In genomic region chr2:146502578-146503311, GRCm38 (mm10) we compare ENCODE assay signal across 8 mouse cellular contexts. TPM values are rescaled to one million over a fixed set of nuclear protein-coding genes. Genes with fewer than 3 reads are reported as not detected.
DNase-seq lines count a peak whose midpoint lies in the region; ATAC-seq and TF ChIP-seq lines count a peak whose summit lies in the region.

No protein-coding gene starts in this region.

- no peaks in the 10 kb centered on the region for H3K36me3 ChIP-seq in hindbrain, embryonic 16.5 days (ENCODE audit: control insufficient read depth, insufficient read depth, low read length)
- peaks cover 7% of the 10 kb centered on the region; the same call in 1 of the 2 replicates for H3K36me3 ChIP-seq in hindbrain, embryonic 10.5 days
- no peaks in the 10 kb centered on the region for H3K36me3 ChIP-seq in heart, postnatal 0 days (replicated peaks; ENCODE audit: control insufficient read depth, insufficient read depth, low read length)
- H3K36me3 ChIP-seq in lung, embryonic 14.5 days (ENCODE audit: insufficient read depth), result no peaks in the 10 kb centered on the region

- WGBS in hindbrain, embryonic 16.5 days, result 68% methylated on average over 9 of the region's 9 CpGs
- WGBS in hindbrain, embryonic 10.5 days, result 72% methylated on average over 9 of the region's 9 CpGs
- WGBS in heart, postnatal 0 days, result 32% methylated on average over 9 of the region's 9 CpGs
- WGBS in lung, embryonic 14.5 days, result 56% methylated on average over 9 of the region's 9 CpGs

- no peak overlapping the region for H3K4me2 ChIP-seq in hindbrain, embryonic 16.5 days (ENCODE audit: low read length)
- peak overlapping the region; percentile 24 for H3K4me2 ChIP-seq in heart, postnatal 0 days (ENCODE audit: low read depth, low read length)
- no peak overlapping the region for H3K4me2 ChIP-seq in lung, embryonic 14.5 days

- H3K4me1 ChIP-seq in hindbrain, embryonic 16.5 days (ENCODE audit: control insufficient read depth, insufficient read depth, low read depth, low read length), result peaks cover 5% of the 10 kb centered on the region
- H3K4me1 ChIP-seq in hindbrain, embryonic 10.5 days (replicated peaks), result peaks cover 11% of the 10 kb centered on the region
- H3K4me1 ChIP-seq in heart, postnatal 0 days (ENCODE audit: control insufficient read depth, insufficient read depth), result peaks cover 36% of the 10 kb centered on the region
- H3K4me1 ChIP-seq in lung, embryonic 14.5 days (ENCODE audit: insufficient read depth), result no peaks in the 10 kb centered on the region

- DNase-seq in hindbrain, embryonic 10.5 days (ENCODE audit: low spot score), result no peak
- peak; percentile 33 for DNase-seq in fibroblast of lung, adult 2 months (ENCODE audit: low read depth)
- peak; percentile 90 for DNase-seq in heart, postnatal 0 days (ENCODE audit: low spot score)
- peak; percentile 67 to 68 for DNase-seq in layer of hippocampus, adult 8-10 months (ENCODE audit: low spot score in 2 of 2)
- DNase-seq in lung, embryonic 14.5 days, result peak; percentile 58
- DNase-seq in MN1 (ENCODE audit: low spot score), result no peak
- no peak for DNase-seq in cerebellum, adult 9-10 months

- TF ChIP-seq EP300 in heart, postnatal 0 days (IDR thresholded peaks at IDR 0.05; ENCODE audit: low read depth), result peak; percentile 83

- TF ChIP-seq CTCF in heart, postnatal 0 days (IDR thresholded peaks at IDR 0.05; ENCODE audit: low read depth), result peak; percentile 13; the same call in 1 of the 2 replicates
- TF ChIP-seq CTCF in lung, embryonic 14.5 days (IDR thresholded peaks at IDR 0.05; ENCODE audit: low read depth), result no peak

- H3K9ac ChIP-seq in hindbrain, embryonic 16.5 days (ENCODE audit: low read depth, low read length), result no peak overlapping the region
- H3K9ac ChIP-seq in heart, postnatal 0 days (replicated peaks; ENCODE audit: low read depth, low read length), result no peak overlapping the region
- H3K9ac ChIP-seq in lung, embryonic 14.5 days, result no peak overlapping the region

- no peak overlapping the region for H3K27ac ChIP-seq in hindbrain, embryonic 16.5 days (ENCODE audit: low read depth, low read length)
- no peak overlapping the region for H3K27ac ChIP-seq in hindbrain, embryonic 10.5 days
- peak overlapping the region; percentile 78 for H3K27ac ChIP-seq in heart, postnatal 0 days (ENCODE audit: low read depth)
- no peak overlapping the region for H3K27ac ChIP-seq in lung, embryonic 14.5 days (ENCODE audit: low read depth)

- no peaks in the 10 kb centered on the region for H3K27me3 ChIP-seq in hindbrain, embryonic 16.5 days (replicated peaks; ENCODE audit: control insufficient read depth, insufficient read depth, low read length)
- no peaks in the 10 kb centered on the region for H3K27me3 ChIP-seq in hindbrain, embryonic 10.5 days (ENCODE audit: insufficient read depth, poor library complexity, severe bottlenecking)
- H3K27me3 ChIP-seq in heart, postnatal 0 days (ENCODE audit: control insufficient read depth, insufficient read depth, low read length), result no peaks in the 10 kb centered on the region
- no peaks in the 10 kb centered on the region for H3K27me3 ChIP-seq in lung, embryonic 14.5 days (ENCODE audit: insufficient read depth, low read length)

- peak; percentile 64; the same call in 1 of the 2 replicates for ATAC-seq in hindbrain, embryonic 16.5 days
- ATAC-seq in heart, postnatal 0 days (ENCODE audit: insufficient read depth, low read depth), result peak; percentile 92
- peak; percentile 86 for ATAC-seq in lung, embryonic 14.5 days (ENCODE audit: insufficient read depth)

- H3K9me3 ChIP-seq in hindbrain, embryonic 16.5 days (ENCODE audit: control insufficient read depth, low read length), result no peaks in the 10 kb centered on the region
- H3K9me3 ChIP-seq in hindbrain, embryonic 10.5 days, result no peaks in the 10 kb centered on the region
- no peaks in the 10 kb centered on the region for H3K9me3 ChIP-seq in heart, postnatal 0 days (replicated peaks; ENCODE audit: control insufficient read depth, low read length)
- H3K9me3 ChIP-seq in lung, embryonic 14.5 days (ENCODE audit: low read depth, low read length), result no peaks in the 10 kb centered on the region

- no peak overlapping the region for H3K4me3 ChIP-seq in hindbrain, embryonic 16.5 days (ENCODE audit: low read length)
- H3K4me3 ChIP-seq in hindbrain, embryonic 10.5 days, result no peak overlapping the region
- H3K4me3 ChIP-seq in heart, postnatal 0 days (ENCODE audit: low read depth, low read length), result no peak overlapping the region
- no peak overlapping the region for H3K4me3 ChIP-seq in lung, embryonic 14.5 days (ENCODE audit: low read depth, low read length)

RNA-seq across cellular contexts. Expression of gene Ralgapa2, which starts 9.4 kb away (rescaled TPM):
- 9.8 and 9.9 TPM in 2 replicates for polyA plus RNA-seq in hindbrain, embryonic 16.5 days (2015; fragmentation: Nextera tagmentation; extraction: Ambion mirVana)
- polyA plus RNA-seq in hindbrain, embryonic 10.5 days (2016; fragmentation: Nextera tagmentation; extraction: Ambion mirVana), result 10.2 and 11.6 TPM in 2 replicates
- 21.4 and 21.7 TPM in 2 replicates for total RNA-seq in heart, postnatal 0 days (2014; rRNA removed; ENCODE audit: low replicate concordance)
- polyA plus RNA-seq in heart, postnatal 0 days (2015; fragmentation: Nextera tagmentation; extraction: Ambion mirVana), result 6.8 and 7.6 TPM in 2 replicates
- 10 to 100 TPM; 22.5 to 30.0 (median 27.4) TPM for total RNA-seq in layer of hippocampus, adult 8-10 months (2022)
- 8.1 and 8.7 TPM in 2 replicates for polyA plus RNA-seq in lung, embryonic 14.5 days (2014; fragmentation: Nextera tagmentation; extraction: Ambion mirVana)

Comparison
In these comparisons a context has a peak if more than half of its experiments do, and no peak if none do; other contexts are left out.
1. DNase-seq: peak in fibroblast of lung, adult 2 months (single experiment), heart, postnatal 0 days (single experiment), layer of hippocampus, adult 8-10 months (2 of 2) and lung, embryonic 14.5 days (single experiment); none in hindbrain, embryonic 10.5 days (single experiment), MN1 (single experiment) and cerebellum, adult 9-10 months (single experiment).
2. Peak in every context shown above with its lines, with median percentiles within 50 percentile points of each other: ATAC-seq.